Mouse (Mus musculus) adrenal gland, postnatal 4 days (tissue): ENCODE data around the gene Psmd5. TPM values are rescaled to one million over a fixed set of nuclear protein-coding genes. Genes with fewer than 3 reads are reported as not detected.
"Not testable (repeated sequence)": the region's sequence is repeated elsewhere in the genome, so short reads cannot be mapped to it uniquely, and the experiment has no call there.

ENCODE experiments used
- DNase-seq, 2 experiments: peaks; one replicate each; pipeline ENCODE4 v3.0.0; 2021 to 2022; ENCODE audit warnings: low spot score in 2 of 2, mixed read lengths in 2 of 2
- total RNA-seq, 2 experiments: library from RNA; stranded (reverse); gene quantifications; 2 replicates each; pipeline ENCODE4 v1.2.3; 2021

Gene Psmd5
- total RNA-seq, 2 experiments from 2014 or later: 41.5 to 41.7 TPM

DNA sequence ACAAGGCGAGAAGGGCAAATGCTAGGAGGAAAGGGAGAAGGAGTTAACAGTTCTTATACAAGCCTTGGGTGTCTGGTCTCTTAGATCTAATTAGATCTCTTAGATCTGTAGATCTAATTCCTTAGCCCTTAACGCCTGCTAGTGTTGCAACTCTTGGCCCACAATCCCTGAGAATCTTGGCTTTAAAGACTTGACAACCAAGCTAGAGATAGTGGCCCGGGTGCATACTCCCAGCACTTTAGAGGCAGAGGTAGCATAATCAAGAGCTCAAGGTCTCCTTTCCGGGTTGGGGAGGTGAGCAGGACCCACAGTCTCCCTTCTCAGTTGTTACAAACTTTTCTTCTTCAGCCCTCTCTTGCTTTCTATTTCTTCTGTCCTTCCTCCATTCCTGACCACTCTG lies 47.2 kb downstream of the Psmd5 start:
- no peak for DNase-seq

DNA sequence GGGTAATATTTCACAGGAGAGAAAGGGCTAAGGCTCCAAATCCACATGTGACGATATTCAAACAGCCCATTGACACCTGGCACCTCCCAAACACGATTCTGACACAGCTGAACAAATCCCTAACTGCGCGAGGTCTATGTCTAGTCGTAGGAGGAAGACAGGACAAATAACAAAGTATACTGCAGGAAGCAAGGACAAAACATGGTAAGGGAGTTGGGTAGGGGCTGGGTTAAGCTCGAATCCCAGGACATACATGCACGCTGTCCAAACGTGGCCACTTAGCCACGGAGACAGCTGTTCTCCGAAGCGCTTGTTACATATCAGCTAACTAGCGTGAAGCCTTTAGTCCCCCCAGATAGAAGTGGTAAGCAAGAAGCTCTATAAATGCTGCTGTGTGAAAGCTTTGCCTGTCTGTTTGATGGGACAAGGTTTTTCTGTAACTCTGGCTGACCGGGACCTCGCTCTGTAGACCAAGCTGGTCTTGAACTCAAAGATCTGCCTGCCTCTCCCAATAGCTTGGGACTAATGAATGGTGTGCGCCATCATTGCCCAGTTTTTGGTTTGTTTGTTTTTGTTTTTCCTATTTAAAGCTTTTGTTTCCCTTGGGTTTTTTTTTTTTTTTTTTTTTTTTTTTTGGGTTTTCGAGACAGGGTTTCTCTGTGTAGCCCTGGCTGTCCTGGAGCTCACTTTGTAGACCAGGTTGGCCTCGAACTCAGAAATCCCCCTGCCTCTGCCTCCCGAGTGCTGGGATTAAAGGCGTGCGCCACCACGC lies 48.1 kb downstream of the Psmd5 start:
- no peak for DNase-seq

DNA sequence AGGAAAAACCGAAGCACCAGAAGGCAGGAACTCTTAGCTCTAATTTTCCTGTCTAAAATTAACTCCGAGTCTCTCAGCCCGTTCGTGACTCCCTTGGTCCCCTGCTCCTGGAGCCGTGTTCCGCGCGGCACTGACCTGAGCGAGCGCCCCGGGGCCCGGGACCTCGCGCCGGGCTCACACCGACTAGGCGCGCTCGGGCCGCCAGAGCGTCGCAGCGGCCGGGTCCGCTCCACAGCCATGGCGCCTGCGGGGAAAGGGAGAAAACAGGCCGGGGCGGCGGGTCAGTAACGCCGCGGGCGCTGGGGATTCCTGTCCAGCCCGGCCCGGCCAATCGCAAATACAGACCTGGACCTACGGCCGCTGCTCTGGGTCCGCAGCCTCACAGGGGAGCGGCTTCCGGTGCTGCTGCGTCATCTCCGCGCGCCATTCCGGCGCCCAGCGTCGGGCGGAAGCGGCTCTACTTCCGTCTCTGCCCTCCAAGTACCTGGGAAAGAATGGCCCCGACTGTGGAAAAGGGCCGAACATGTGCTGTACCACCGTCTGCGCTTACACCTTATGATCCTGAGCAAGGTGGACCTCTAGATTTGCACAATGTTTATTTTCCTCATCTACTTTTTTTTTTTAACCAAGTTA lies 48.8 kb downstream of the Psmd5 start, which contains the start of gene Fbxw2:
TSS of gene Fbxw2 (minus strand) at position 485 of the 633 bp plus-strand sequence.
- DNase-seq: peak; percentile 70 to 81

DNA sequence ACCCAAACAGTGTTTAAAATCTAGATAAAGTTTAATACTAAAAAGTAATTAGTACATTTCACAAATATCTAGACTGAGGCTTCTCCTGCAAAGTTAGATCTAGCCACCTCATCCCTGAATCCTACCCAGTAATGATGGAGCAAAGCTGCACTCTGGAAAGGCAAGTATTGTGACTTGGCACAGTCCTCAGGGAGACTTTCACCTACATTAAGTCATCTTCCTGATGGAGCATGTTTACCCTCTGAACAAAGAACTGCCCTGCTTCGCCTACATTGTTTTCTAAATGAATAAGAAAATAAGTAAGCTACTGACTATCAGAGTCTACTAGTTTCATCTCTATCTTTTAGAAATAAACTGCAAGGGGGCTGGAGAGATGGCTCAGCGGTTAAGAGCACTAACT lies 56.3 kb downstream of the Psmd5 start:
- DNase-seq: no peak

DNA sequence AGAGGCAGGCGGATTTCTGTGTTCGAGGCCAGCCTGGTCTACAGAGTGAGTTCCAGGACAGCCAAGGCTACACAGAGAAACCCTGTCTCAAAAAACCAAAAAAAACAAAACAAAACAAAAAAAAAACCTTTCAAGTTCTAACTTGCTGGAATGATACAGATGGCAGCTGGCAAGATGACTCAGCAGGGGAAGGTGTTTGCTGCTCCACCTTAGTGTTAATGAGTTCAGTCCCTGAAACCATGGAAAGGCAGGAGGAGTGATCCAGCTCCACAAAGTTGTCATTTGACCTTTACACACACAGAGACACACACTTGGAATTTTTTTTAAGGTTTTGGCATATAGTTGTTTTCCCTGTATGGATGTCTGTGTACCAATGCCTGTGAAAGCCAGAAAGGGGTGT lies 58.9 kb downstream of the Psmd5 start:
- not testable (repeated sequence) for DNase-seq

DNA sequence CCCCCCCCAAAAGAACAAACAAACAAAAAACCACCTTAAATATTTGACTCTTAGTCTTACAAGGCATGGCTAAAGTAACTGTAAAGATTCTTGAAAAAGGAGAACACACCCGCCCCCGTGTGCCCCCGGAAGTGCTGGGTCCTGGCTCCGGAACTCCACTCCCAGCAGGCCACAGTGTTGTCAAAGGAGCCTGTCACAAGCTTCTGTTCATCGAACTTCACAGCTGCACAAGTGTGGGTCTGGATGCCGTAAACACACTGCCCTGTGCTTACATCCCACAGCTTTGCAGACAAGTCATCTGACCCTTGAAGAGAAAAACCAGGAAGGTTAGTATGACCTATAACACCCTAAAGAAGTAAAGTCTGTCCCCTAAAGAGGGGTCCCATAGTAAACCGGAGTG lies 62.1 kb downstream of the Psmd5 start:
- DNase-seq: no peak

DNA sequence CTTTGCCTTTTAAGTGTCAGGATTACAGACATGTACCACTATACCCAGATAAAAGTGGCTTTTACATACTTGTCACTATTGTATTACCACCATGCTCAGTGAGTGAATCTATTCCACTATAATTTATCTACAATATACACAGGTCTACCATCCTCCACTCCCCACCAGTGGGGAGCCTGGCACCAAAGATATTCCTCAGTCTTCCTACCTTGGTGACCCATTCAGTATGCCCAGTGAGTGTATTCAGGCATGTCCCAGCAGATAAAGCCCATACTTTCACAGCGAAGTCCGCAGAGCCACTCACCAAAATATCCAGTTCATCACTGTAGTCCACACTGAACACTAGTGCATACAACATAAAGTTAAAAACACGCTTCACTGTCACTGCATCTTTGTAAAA lies 64.0 kb downstream of the Psmd5 start:
- no peak for DNase-seq

DNA sequence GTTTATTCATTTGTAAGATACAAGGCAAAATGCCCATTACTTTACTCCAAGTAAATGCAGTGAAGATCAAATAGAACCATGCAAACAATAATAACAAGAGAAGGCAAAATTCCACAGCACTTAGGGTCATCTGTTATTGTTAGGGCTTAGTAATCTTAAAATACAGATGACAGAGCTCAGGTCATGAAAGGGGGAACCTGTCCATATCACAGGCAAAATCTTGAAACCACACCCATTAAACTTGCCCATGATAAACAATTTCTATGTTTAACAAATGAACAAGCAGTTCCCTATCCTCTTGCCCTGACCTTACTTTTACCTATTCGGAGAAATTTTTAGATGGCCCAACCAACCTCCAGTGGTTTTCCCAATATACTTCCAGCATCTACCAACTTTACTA lies 65.2 kb downstream of the Psmd5 start:
- DNase-seq: no peak

DNA sequence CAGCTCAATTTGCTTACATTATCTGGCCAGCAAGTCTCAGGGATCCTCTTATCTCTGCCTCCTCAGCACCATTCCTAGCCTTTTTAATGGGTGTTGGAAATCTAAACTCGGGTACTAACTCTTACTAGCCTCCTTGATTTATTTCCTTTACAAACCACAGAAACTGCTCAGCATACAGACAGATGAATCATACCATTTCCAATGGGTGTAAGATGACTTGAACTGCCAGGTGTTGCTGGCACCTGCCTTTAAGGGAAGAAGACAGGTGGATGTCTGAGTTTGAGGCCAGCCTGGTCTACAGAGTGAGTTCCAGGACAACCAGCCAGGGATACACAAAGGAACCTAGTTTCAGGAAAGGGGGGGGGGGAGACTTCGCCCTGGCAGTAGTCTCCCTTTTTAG lies 66.7 kb downstream of the Psmd5 start:
- DNase-seq: no peak

DNA sequence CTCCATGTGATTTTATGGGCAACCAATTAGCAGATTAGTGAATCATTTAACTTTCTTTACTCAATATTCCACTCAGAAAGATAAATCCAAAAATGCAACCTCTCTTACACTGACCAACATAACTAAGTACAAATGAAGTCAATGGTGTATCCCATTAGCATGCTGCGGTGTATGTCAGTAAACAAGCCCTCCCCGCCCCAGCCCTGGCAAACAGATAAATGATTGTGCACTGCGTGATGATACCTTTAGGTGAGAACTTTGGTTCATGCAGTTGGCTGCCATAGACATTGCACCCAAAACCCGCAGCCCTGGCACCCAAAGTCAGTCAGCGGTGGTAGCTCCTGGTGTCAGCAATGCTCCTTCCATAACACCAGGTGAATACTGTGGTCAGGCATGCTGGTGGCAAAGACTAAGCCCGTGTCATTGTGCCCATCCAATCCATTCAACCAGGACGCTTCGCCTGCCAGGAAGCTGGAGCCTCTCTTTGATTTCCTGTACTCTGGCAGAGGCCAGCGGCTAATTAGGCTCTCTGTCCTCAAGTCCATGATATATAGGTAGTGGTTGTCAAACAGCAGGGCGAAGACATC lies 69.3 kb downstream of the Psmd5 start:
- DNase-seq: no peak

DNA sequence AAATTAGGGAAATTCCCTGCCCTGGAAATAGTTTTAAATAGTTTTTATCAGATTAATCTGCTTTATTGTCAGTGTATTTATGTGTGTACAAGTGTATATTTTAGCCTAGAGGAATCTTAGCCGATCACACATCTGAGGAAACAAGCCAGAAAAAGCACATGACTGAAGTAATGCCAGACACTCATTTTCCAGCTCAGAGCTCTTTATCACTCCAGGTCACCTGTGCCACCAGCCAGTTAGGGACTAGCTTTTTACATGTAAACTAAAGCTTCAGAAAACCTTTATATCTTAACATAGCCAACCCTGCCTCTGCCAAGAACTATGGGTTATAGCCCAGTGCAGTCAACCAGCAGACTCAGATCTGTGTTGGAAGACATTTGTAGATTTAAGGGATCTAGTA lies 70.0 kb downstream of the Psmd5 start:
- DNase-seq: no peak

DNA sequence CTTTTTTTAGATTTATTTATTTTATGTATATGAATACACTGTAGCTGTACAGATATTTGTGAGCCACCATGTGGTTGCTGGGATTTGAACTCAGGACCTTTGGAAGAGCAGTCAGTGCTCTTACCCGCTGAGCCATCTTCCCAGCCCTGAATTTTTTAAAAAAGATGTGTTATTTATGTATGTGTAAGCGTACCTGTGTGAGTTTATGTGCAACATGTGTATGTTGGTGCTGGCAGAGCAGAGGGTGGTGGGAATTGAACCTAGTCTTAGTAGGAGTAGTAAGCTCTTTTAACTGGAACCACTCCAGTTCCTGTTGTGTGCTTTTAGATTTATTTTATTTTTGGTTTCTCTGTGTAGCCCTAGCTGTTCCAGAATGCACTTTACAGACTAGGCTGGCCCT lies 70.6 kb downstream of the Psmd5 start:
- DNase-seq: no peak

DNA sequence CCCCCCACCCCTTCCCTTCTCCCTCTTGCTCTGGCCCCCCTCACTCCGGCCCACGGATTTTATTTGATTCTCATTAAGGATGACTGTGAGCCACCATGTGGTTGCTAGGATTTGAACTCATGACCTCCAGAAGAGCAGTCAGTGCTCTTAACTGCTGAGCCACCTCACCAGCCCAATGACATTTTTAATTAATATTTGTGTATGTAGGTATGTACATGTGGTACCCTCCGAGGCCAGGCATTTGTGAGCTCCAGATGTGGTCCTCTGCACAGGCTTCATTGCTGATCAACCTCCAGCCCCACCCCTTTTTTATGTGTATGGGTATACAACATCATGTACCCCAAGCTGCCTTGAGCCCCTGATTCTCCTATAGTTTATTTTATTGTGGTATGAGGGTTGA lies 71.0 kb downstream of the Psmd5 start:
- DNase-seq: no peak

DNA sequence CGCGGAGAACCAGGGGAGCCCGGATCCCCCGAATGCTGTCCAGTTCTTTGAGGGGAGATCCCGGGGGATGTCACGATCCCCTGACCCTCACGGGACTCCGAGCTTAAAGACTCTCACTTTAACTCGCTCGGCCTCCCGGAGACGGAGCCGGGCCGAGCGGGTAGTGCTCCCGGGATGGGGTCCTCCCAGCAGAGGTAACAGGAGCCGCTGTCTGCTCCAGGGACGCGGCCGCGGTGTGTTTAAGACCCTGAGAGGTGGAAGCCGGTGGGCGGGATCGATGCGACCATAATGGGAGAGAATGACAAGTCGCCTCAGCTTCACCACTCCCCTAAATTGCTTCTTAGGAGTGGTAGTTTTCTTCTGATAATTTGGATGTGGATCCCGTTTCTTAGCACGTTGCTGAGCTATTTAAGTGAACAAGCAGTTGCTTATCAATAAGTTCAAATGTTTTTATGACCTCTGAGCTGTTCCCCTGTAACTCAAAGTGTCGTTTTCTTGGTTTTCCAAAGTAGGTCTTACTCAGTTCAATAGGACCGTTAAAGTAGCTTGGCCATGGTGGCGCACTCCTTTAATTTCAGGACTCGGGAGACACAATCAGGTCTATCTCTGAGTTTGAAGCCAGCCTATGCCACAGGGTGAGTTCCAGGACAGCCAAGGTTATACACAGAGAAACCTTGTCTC lies 72.1 kb downstream of the Psmd5 start:
- not testable (repeated sequence) for DNase-seq

DNA sequence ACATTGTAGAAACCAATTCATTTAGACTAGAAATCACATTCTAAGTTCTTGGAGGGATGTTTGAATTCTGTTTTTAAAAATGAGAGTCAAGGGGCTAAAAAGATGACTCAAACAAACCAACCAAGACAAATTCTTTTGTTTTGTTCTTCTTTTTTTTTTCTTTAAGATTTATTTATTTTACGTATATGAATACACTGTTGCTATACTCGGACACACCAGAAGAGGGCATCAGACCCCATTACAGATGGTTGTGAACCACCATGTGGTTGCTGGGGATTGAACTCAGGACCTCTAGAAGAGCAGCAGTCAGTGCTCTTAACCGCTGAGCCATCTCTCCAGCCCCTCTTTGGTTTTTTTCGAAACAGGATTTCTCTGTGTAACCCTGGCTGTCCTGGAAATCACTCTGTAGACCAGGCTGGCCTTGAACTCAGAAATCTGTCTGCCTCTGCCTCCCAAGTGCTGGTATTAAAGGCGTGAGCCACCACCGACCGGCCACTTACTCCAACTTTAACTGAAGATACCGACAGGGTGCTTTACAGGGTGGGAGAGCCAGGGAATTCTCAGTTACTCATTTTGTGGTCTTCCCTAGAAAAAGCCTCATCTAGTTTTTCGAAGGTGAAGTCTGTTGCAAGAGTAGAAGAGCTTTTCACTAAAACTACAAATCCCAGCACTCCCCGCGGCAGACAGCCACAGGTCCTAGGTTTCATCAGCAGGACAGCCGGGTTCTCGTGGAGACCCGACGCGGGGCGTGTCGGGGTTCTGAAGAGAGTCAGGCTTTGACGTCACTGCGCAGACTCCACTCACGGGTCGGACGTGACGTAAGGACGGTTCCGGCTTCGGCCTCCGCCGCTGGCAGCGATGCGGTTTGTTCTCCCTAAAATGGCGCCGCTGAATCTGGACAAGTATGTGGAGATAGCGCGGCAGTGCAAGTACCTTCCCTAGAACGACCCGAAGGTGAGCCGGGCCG lies 73.0 kb downstream of the Psmd5 start:
- peak; percentile 74 to 91 for DNase-seq

DNA sequence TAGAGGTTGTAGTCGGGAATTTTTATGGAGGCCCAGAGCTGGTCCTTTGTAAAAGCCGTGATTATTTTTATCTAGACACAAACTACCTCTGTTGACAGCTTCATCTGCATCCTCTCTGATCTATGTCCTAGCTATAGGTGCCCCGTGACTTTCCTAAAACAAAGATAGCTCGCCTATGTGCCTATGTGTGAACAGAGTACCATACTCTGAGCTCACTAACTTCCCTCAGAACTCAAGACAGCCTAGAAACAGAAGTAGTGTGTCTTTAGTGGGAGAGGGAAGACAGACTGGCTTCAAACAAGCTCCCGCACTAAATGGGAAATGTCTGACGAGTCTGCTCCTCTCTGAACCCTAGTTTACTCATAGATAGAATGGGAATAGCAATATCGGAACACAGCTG lies 74.4 kb downstream of the Psmd5 start:
- no peak for DNase-seq

Other genes starting within 250 kb of the Psmd5 start
- 10 to 100 TPM; 69.2 to 79.9 TPM for gene Gapvd1, start 119.7 kb downstream of the Psmd5 start, total RNA-seq
- gene Hspa5, start 103.0 kb downstream of the Psmd5 start, total RNA-seq: 100 to 1,000 TPM; 449 to 473 TPM
- gene Rabepk, start 75.1 kb downstream of the Psmd5 start, total RNA-seq: 10 to 100 TPM; 29.7 to 31.4 TPM
- 10 to 100 TPM; 70.4 to 77.6 TPM for gene Fbxw2, start 48.7 kb downstream of the Psmd5 start, total RNA-seq
- under 1 TPM in 1 of 2 experiments, not detected in 1; 0.17 TPM for gene Gm34653, start 42.0 kb downstream of the Psmd5 start, total RNA-seq
- gene Cutal, start 572 bp downstream of the Psmd5 start, total RNA-seq: 1 to 10 TPM; 2.4 to 3.0 TPM
- gene Phf19, start 39.1 kb upstream of the Psmd5 start, total RNA-seq: 10 to 100 TPM in 1 of 2 experiments, 1 to 10 TPM in 1; 8.3 to 10.4 TPM
- 1 to 10 TPM; 2.1 to 3.4 TPM for gene Traf1, start 86.8 kb upstream of the Psmd5 start, total RNA-seq
- 10 to 100 TPM in 1 of 2 experiments, 1 to 10 TPM in 1; 1.2 to 35.5 TPM for gene Hc, start 186.5 kb upstream of the Psmd5 start, total RNA-seq
- gene AI182371, start 226.6 kb upstream of the Psmd5 start, total RNA-seq: 10 to 100 TPM in 1 of 2 experiments, 1 to 10 TPM in 1; 1.3 to 16.5 TPM
- 10 to 100 TPM; 33.3 to 36.4 TPM for gene Cntrl, start 234.5 kb upstream of the Psmd5 start, total RNA-seq